Mouse (Mus musculus): ENCODE measurements around the gene Ccdc9. TPM values are rescaled to one million over a fixed set of nuclear protein-coding genes. Genes with fewer than 3 reads are reported as not detected.

Ccdc9 gene
- total RNA-seq (2021) = 10 to 100 TPM; 85.5 to 89.0 TPM

GRCm38 (mm10) chr7:16286026-16286961 is at the start of gene Ccdc9:
TSS of gene Ccdc9 (minus strand) at chr7:16286795.
- intact Hi-C loops (cut with DNase I) = no loop called here
- peak; percentile 98 to 100 for DNase-seq (ENCODE audit: extremely low spot score in 1 of 2, low spot score in 2 of 2)

GRCm38 (mm10) chr7:16329146-16329545 is 42.6 kb upstream of the Ccdc9 start:
- no peak for DNase-seq (ENCODE audit: extremely low spot score in 1 of 2, low spot score in 2 of 2)
- intact Hi-C loops (cut with DNase I) = loop anchor here (5.0 kb wide), 1 partner anchor 37 kb away; no protein-coding TSS in a partner anchor

- intact Hi-C loops (cut with DNase I) = loop anchor here (5.0 kb wide), 1 partner anchor 34 kb away; no protein-coding TSS in a partner anchor
- no peak for DNase-seq (ENCODE audit: extremely low spot score in 1 of 2, low spot score in 2 of 2)
Observed at GRCm38 (mm10) chr7:16326607-16326971, 40.0 kb upstream of the Ccdc9 start.

DNA sequence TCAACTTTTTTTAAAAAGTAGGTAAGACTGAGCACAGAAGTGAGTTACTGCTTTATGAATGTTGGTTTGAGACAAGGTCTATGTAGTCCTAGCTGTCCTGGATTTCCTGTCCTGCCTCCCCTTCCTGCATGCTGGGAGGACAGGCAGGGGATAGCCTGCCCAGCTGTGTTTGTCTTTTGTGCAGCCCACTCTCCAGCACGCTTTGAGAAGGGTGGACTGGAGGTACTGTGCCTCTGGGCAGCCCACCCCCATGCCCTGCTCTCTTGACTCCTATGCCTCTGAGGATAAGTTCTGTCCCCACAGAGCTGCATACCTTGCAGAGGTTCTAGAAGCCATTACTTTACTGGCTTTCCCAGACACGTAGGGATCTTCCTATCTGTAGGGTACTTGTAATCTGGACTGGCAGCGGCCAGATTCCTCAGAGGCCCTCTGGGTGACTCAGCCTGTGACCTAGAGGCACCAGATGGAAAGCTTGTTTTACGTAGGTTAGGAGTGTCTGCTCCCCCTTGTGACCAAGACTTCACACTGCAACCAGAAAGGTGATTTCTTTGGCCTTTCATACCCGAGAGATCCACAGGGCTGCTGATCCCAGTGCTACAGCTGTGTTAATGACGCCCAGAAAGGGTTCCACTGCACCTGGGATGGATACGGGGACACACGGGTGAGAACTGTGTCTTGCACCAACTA is 39.5 kb upstream of the Ccdc9 start:
- intact Hi-C loops (cut with DNase I) = loop anchor here (5.0 kb wide), 1 partner anchor 34 kb away; no protein-coding TSS in a partner anchor
- DNase-seq (ENCODE audit: extremely low spot score in 1 of 2, low spot score in 2 of 2) = peak in 1 of 2 experiments; percentile 58

DNA sequence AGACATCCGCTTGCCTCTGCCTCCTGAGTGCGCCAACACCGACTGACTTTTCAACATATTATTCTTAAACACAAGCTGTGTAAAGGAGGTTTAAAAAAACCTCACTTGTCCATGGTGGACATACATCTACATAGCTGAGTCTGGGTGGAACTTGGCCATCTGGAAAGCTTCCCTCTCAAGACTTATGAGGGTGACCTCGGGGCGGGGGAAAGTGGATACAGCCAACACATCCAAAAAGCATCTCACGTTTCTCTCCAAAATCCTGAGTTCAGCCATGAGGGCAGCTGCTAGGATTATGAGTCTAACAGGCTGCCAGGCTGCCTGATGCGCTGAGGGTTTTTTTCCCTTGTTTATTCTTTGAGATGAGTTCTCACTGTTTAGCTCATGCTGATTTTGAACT is 38.1 kb upstream of the Ccdc9 start:
- intact Hi-C loops (cut with DNase I) = loop anchor here (5.0 kb wide), 1 partner anchor 32 kb away; no protein-coding TSS in a partner anchor
- no peak for DNase-seq (ENCODE audit: extremely low spot score in 1 of 2, low spot score in 2 of 2)

- DNase-seq (ENCODE audit: extremely low spot score in 1 of 2, low spot score in 2 of 2) = no peak
- intact Hi-C loops (cut with DNase I) = no loop called here
Observed at GRCm38 (mm10) chr7:16320479-16320878, 33.9 kb upstream of the Ccdc9 start.

DNA sequence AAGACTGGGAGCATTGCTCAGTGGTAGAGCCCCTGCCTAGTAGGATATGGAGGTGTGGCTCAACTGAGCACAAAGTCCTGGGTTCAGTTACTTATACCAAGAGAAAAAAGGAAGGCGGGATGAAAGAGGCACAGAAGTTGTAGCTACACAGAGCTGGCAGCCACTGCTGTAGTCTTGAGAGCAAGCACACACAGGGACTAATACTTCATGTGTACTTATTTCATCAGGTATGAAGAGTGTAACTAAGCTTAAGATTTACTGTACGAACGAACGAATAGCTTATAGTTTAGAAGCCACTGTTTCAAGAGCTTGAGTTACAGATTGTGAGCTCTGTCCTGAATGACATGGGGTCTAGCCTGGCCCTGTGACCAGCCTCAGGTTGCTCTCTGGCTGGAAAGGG is 32.6 kb upstream of the Ccdc9 start:
- no peak for DNase-seq (ENCODE audit: extremely low spot score in 1 of 2, low spot score in 2 of 2)
- intact Hi-C loops (cut with DNase I) = no loop called here

GRCm38 (mm10) chr7:16317094-16317493 is 30.5 kb upstream of the Ccdc9 start:
- intact Hi-C loops (cut with DNase I) = no loop called here
- no peak for DNase-seq (ENCODE audit: extremely low spot score in 1 of 2, low spot score in 2 of 2)

DNA sequence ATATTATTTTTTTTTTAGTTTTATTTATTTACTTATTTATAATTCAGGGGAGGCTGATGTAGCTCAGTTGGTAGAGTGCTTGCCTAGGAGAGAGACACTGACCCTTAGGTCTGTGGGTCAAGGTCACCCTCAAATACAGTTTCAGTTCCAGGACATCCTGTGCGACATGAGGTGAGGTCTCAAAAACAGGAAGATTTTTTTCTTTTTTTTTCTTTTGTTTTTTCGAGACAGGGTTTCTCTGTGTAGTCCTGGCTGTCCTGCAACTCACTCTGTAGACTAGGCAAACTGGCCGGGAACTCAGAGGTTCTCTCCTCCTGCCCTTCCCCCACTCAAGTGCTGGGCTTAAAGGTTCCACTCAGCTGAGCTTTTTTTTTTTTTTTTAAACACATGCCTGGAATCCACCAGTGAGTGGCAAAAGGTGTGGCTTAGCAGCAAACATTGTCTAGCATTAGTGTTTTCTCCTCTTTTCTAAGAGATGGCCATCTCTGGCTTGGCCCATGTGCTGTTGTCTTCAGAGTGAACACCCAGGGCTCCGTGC is 28.7 kb upstream of the Ccdc9 start:
- intact Hi-C loops (cut with DNase I) = no loop called here
- no peak for DNase-seq (ENCODE audit: extremely low spot score in 1 of 2, low spot score in 2 of 2)

DNA sequence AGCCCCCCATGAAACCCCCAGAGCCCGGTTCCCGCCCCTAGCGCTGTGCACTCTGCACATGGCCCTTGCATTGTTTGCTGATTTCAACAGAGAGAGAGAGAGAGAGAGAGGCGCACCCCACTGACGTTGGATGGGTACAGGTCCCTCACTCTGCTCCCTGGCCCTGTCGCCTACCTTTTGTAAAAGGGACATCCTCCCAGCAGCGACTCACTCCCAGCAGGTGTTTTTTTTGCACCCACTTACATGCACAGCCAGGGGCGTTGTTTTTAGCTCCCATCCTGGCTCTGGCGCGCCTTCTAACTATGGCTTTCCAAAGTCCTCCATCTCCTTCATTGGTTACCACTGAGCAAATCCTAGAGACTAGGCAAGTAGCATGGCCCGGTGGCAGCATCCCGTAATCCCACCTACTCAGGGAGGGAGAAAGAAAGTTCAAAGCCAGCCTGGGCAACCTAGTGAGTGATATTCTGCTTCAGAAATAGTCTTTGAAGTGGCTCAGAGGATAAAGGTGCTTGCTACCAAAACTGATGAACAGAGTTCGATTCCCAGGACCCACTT is 27.7 kb upstream of the Ccdc9 start:
- intact Hi-C loops (cut with DNase I) = no loop called here
- DNase-seq (ENCODE audit: extremely low spot score in 1 of 2, low spot score in 2 of 2) = no peak

- DNase-seq (ENCODE audit: extremely low spot score in 1 of 2, low spot score in 2 of 2) = peak; percentile 55 to 91
- intact Hi-C loops (cut with DNase I) = no loop called here
Observed at GRCm38 (mm10) chr7:16313481-16314220, 27.1 kb upstream of the Ccdc9 start.

- peak; percentile 24 to 91 for DNase-seq (ENCODE audit: extremely low spot score in 1 of 2, low spot score in 2 of 2)
- intact Hi-C loops (cut with DNase I) = no loop called here
Observed at GRCm38 (mm10) chr7:16312672-16313311, 26.2 kb upstream of the Ccdc9 start.

GRCm38 (mm10) chr7:16312011-16312671 is 25.5 kb upstream of the Ccdc9 start:
- intact Hi-C loops (cut with DNase I) = no loop called here
- DNase-seq (ENCODE audit: extremely low spot score in 1 of 2, low spot score in 2 of 2) = peak in 1 of 2 experiments; percentile 70

- intact Hi-C loops (cut with DNase I) = loop anchor here (2.0 kb wide), 1 partner anchor 15 kb away; no protein-coding TSS in a partner anchor
- DNase-seq (ENCODE audit: extremely low spot score in 1 of 2, low spot score in 2 of 2) = peak in 1 of 2 experiments; percentile 58
Observed at GRCm38 (mm10) chr7:16311453-16312004, 24.9 kb upstream of the Ccdc9 start.

DNA sequence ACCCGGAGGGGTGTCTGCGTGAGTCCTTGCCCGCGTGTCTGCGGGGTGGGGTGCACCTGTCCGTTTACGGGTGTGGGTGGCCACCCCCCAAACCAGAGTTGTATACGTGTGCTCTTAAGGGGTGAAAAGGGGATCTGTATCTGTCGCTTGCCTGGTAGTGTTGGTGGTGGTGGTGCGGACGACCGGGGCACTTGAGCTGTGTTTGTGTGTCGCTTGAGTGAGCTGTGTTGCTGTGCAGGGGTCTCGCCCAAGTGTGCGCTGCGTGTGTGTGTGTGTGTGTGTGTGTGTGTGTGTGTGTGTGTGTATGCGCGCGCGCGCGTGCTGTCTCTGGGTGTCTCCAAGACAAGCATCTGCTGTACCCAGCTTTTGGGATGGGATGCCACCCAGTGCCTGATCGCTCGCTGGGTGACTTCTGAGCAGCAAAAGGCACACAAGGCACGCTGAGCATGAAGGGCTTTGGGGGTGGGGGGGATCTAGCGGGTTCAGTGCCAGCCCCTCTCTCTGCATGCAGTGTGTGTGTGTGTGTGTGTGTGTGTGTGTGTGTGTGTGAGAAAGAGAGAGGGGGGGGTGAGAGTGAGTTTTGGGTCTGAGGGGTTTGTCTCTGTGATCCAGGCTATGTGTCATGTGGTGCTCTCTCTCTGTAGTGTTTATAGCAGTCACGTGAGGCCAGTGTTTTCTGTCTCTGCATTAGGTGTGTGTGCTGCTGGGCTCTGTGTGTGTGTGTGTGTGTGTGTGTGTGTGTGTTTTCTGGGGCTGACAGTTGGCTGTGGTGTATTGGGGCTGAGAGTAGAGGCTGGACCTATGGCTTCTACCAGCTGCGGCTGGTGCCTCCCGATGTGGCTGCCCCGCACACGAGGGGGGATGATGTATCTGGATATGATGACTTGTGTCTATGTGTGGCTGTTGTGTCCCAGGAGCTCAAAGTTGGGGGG is 24.2 kb upstream of the Ccdc9 start:
- intact Hi-C loops (cut with DNase I) = loop anchor here (2.0 kb wide), 1 partner anchor 14 kb away; no protein-coding TSS in a partner anchor
- DNase-seq (ENCODE audit: extremely low spot score in 1 of 2, low spot score in 2 of 2) = peak; percentile 44 to 73

DNA sequence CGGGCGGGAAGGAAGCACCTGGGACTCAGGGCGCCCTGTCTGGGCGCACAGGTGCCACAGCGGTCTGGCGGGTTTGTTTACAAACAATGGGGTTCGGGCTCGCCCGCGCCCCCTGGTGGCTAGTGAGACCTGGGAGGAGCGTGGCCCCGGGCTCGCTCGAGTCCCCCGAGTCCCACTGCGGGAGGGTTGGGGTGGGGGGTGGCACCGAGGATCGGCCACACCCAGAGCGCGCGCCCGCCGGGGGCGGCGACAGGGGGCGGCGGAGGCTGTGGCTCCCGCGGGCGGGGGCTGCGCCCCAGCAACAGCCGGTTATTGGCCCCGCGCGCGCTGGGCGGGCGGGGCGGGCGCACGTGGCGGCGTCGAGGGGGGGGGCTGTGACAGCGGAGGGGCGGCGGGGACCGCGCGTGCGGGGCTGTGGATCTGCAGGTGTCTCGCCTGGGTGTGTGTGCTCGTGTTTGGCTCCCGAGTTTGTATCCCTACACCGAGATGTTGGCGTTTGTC is 23.5 kb upstream of the Ccdc9 start:
- peak; percentile 43 to 89 for DNase-seq (ENCODE audit: extremely low spot score in 1 of 2, low spot score in 2 of 2)
- intact Hi-C loops (cut with DNase I) = loop anchor here (2.0 kb wide), 1 partner anchor 13 kb away; no protein-coding TSS in a partner anchor

Measured in left cerebral cortex, postnatal 10 days (tissue).